Mouse (Mus musculus): ENCODE data around the gene B4galt5. TPM values are rescaled to one million over a fixed set of nuclear protein-coding genes. Genes with fewer than 3 reads are reported as not detected.

The B4galt5 gene
- polyA plus RNA-seq, 1 experiment, result 30.5 TPM

DNA sequence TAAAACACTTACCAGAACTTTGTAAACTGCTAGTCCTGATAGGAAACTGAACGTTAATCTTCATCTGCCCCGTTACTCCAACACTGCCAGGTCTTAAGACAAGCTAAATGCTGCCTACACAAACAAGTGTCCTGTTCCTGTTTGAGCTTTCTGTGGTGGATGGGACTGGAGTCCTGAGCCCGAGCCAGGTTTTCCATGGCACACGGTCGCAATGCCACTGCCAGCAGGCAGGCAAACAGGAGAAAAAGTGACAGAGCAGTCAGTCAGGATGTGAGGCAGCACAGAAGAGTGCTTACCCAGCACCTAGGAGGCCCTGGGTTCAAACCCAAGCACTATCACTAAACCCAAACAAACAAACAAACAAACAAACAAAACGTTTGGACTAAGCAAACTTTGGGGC, 20.6 kb downstream of the B4galt5 start:
- Histone ChIP-seq H3K4me3 (ENCODE audit: low read depth, low read length) (no peak overlapping the region), H3K36me3 (ENCODE audit: control insufficient read depth, insufficient read depth, low read length, poor library complexity, severe bottlenecking) (no peaks in the 10 kb centered on the region), H3K9ac (ENCODE audit: low read depth, poor library complexity, severe bottlenecking) (no peak overlapping the region), H3K27me3 (ENCODE audit: control insufficient read depth, insufficient read depth, low read length, poor library complexity, severe bottlenecking) (no peaks in the 10 kb centered on the region), H3K4me1 (ENCODE audit: control insufficient read depth, insufficient read depth, low read length) (peaks cover 11% of the 10 kb centered on the region), H3K27ac (ENCODE audit: insufficient read depth, low read length) (no peak overlapping the region), H3K9me3 (replicated peaks; ENCODE audit: control insufficient read depth, insufficient read depth, low read length, poor library complexity, severe bottlenecking) (no peaks in the 10 kb centered on the region)
- no peak for TF ChIP-seq CTCF (IDR thresholded peaks at IDR 0.05; ENCODE audit: low read depth, low read length)
- TF ChIP-seq EP300 (IDR thresholded peaks at IDR 0.05; ENCODE audit: insufficient read depth, low read depth, low read length), result no peak
- TF ChIP-seq POLR2A (IDR thresholded peaks at IDR 0.05; ENCODE audit: insufficient read depth, low read length), result no peak

DNA sequence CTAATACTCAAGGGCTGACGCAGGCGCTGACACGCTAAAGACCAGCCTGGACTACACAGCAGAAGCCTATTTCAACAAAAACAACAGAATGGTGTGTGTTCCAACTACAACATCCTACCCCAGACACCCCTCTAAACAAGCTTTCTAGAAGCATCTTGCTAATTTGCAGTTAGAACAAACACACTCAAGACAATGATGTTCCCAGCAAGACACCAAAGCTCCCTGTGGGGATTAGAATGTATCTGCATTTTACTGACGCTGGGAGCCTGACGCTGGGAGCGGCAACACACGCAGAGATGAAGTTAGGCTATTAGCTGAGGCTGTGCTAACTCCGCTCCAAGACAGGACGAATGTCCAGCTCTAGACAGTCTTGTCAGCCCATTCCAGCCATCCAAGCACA, 22.4 kb downstream of the B4galt5 start:
- H3K9me3 ChIP-seq (replicated peaks; ENCODE audit: control insufficient read depth, insufficient read depth, low read length, poor library complexity, severe bottlenecking), result no peaks in the 10 kb centered on the region
- H3K36me3 ChIP-seq (ENCODE audit: control insufficient read depth, insufficient read depth, low read length, poor library complexity, severe bottlenecking), result no peaks in the 10 kb centered on the region
- H3K4me3 ChIP-seq (ENCODE audit: low read depth, low read length), result no peak overlapping the region
- no peak overlapping the region for H3K9ac ChIP-seq (ENCODE audit: low read depth, poor library complexity, severe bottlenecking)
- TF ChIP-seq CTCF (IDR thresholded peaks at IDR 0.05; ENCODE audit: low read depth, low read length) (no peak), EP300 (IDR thresholded peaks at IDR 0.05; ENCODE audit: insufficient read depth, low read depth, low read length) (no peak)
- H3K4me1 ChIP-seq (ENCODE audit: control insufficient read depth, insufficient read depth, low read length), result peaks cover 11% of the 10 kb centered on the region
- H3K27ac ChIP-seq (ENCODE audit: insufficient read depth, low read length), result no peak overlapping the region
- H3K27me3 ChIP-seq (ENCODE audit: control insufficient read depth, insufficient read depth, low read length, poor library complexity, severe bottlenecking), result no peaks in the 10 kb centered on the region

DNA sequence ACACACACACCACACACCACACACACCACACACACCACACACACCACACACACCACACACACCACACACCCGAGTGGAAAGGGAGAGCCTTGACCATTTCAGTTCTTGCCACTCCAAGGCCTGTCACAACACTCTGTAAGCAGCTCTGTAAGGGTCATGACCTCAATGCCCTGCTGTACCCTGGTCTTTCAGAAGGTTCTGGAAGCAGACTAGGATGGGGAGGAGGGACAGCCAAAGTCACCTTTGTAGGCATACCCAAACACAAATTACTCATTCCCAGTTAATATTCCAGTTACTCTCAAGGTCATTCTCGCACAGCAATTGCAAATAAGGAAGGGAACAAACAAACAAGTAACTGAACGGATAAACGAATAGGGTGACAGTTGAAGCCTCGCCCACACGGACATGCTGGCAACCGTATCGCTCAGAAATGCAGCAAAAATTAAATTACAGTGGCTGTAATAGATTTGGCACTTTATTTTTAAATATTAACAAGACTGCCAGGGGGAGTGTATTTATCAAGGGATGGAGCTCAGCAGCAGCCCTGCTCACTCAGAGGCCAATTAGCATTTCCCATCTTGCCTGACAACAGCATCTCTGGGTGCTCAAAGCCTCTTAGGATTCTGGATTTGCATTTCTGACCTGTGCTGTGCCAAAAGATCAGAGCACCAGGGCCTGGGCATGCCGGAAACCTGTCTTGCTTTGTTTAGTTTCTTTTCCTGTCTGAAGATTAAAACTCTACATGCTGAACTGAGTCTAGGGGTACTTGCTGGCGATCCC, 24.6 kb downstream of the B4galt5 start:
- Histone ChIP-seq H3K9me3 (replicated peaks; ENCODE audit: control insufficient read depth, insufficient read depth, low read length, poor library complexity, severe bottlenecking) (no peaks in the 10 kb centered on the region), H3K4me1 (ENCODE audit: control insufficient read depth, insufficient read depth, low read length) (peaks cover 11% of the 10 kb centered on the region), H3K27me3 (ENCODE audit: control insufficient read depth, insufficient read depth, low read length, poor library complexity, severe bottlenecking) (no peaks in the 10 kb centered on the region), H3K36me3 (ENCODE audit: control insufficient read depth, insufficient read depth, low read length, poor library complexity, severe bottlenecking) (no peaks in the 10 kb centered on the region), H3K27ac (ENCODE audit: insufficient read depth, low read length) (no peak overlapping the region), H3K4me3 (ENCODE audit: low read depth, low read length) (no peak overlapping the region), H3K9ac (ENCODE audit: low read depth, poor library complexity, severe bottlenecking) (no peak overlapping the region)
- TF ChIP-seq CTCF (IDR thresholded peaks at IDR 0.05; ENCODE audit: low read depth, low read length), result no peak
- TF ChIP-seq EP300 (IDR thresholded peaks at IDR 0.05; ENCODE audit: insufficient read depth, low read depth, low read length), result no peak
- no peak for TF ChIP-seq POLR2A (IDR thresholded peaks at IDR 0.05; ENCODE audit: insufficient read depth, low read length)

DNA sequence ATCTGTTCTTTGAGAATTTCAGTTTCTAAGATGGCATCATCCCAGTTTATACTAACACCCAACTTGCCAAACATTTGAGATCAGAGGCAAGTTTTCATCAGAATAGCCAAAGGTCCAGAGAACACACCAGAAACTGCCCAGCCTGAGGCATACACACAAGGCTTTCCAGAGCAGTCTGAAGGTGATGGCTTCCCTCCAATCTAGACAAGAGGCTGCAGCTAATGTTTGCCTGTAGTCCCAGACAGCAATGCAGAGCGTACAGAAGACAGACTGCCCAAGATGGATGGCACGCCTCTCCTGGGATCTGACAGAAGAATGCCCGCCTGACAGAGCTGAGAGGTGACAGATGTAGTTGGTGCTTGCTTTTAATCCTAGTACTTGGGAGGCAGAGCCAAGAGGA, 25.9 kb downstream of the B4galt5 start:
- no peak for TF ChIP-seq CTCF (IDR thresholded peaks at IDR 0.05; ENCODE audit: low read depth, low read length)
- TF ChIP-seq EP300 (IDR thresholded peaks at IDR 0.05; ENCODE audit: insufficient read depth, low read depth, low read length), result no peak
- no peak for TF ChIP-seq POLR2A (IDR thresholded peaks at IDR 0.05; ENCODE audit: insufficient read depth, low read length)
- Histone ChIP-seq H3K9me3 (replicated peaks; ENCODE audit: control insufficient read depth, insufficient read depth, low read length, poor library complexity, severe bottlenecking) (no peaks in the 10 kb centered on the region), H3K4me1 (ENCODE audit: control insufficient read depth, insufficient read depth, low read length) (peaks cover 11% of the 10 kb centered on the region)

DNA sequence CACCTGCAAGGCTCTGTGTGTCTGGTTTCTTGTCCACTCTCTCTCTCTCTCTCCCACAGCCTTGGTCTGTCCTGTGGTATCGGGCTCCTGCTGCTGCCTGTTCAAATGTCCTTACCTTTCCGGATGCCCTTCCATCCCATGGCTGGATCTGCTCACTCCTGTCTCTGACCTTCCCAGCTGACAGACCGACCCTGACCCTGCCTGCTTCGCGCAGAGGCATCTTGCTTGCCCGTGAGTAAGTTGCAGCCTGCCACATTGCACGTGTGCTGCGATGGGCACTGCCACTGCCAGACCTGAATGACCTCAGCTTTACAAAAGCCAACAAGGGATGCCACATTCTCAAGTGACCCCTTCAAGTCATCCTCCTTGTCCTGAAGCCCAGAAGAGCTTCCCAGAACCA, 27.6 kb downstream of the B4galt5 start:
- Histone ChIP-seq H3K27ac (ENCODE audit: insufficient read depth, low read length) (no peak overlapping the region), H3K27me3 (ENCODE audit: control insufficient read depth, insufficient read depth, low read length, poor library complexity, severe bottlenecking) (no peaks in the 10 kb centered on the region), H3K9me3 (replicated peaks; ENCODE audit: control insufficient read depth, insufficient read depth, low read length, poor library complexity, severe bottlenecking) (no peaks in the 10 kb centered on the region), H3K9ac (ENCODE audit: low read depth, poor library complexity, severe bottlenecking) (no peak overlapping the region), H3K4me1 (ENCODE audit: control insufficient read depth, insufficient read depth, low read length) (peaks cover 6% of the 10 kb centered on the region), H3K4me3 (ENCODE audit: low read depth, low read length) (no peak overlapping the region), H3K36me3 (ENCODE audit: control insufficient read depth, insufficient read depth, low read length, poor library complexity, severe bottlenecking) (no peaks in the 10 kb centered on the region)
- no peak for TF ChIP-seq EP300 (IDR thresholded peaks at IDR 0.05; ENCODE audit: insufficient read depth, low read depth, low read length)
- no peak for TF ChIP-seq POLR2A (IDR thresholded peaks at IDR 0.05; ENCODE audit: insufficient read depth, low read length)
- no peak for TF ChIP-seq CTCF (IDR thresholded peaks at IDR 0.05; ENCODE audit: low read depth, low read length)

More for the DNA sequence above, 25.9 kb downstream of the B4galt5 start:
- no peaks in the 10 kb centered on the region for H3K36me3 ChIP-seq (ENCODE audit: control insufficient read depth, insufficient read depth, low read length, poor library complexity, severe bottlenecking)
- no peak overlapping the region for H3K27ac ChIP-seq (ENCODE audit: insufficient read depth, low read length)
- no peaks in the 10 kb centered on the region for H3K27me3 ChIP-seq (ENCODE audit: control insufficient read depth, insufficient read depth, low read length, poor library complexity, severe bottlenecking)
- H3K4me3 ChIP-seq (ENCODE audit: low read depth, low read length), result no peak overlapping the region
- no peak overlapping the region for H3K9ac ChIP-seq (ENCODE audit: low read depth, poor library complexity, severe bottlenecking)

DNA sequence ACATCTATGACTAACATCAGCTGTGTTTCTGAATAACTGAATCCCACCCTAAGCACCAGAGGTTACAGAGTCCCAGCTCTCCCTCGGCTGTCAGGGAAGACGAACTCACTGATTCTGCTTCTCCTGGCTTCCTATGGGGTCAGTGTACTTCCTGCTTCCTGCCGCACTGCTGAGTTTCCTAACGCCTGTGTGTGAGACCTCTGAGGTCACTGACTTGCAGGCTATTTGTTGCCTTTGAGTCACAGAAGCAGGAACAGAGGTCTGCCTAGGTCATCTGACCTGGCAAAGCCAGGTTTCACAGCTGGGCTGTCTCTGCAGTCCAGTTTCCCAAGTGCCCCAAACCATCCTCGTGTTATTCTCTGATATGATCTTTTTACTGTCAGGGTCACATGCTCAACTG, 30.0 kb downstream of the B4galt5 start:
- Histone ChIP-seq H3K36me3 (ENCODE audit: control insufficient read depth, insufficient read depth, low read length, poor library complexity, severe bottlenecking) (no peaks in the 10 kb centered on the region), H3K9ac (ENCODE audit: low read depth, poor library complexity, severe bottlenecking) (no peak overlapping the region), H3K9me3 (replicated peaks; ENCODE audit: control insufficient read depth, insufficient read depth, low read length, poor library complexity, severe bottlenecking) (no peaks in the 10 kb centered on the region), H3K27me3 (ENCODE audit: control insufficient read depth, insufficient read depth, low read length, poor library complexity, severe bottlenecking) (no peaks in the 10 kb centered on the region), H3K4me3 (ENCODE audit: low read depth, low read length) (no peak overlapping the region), H3K27ac (ENCODE audit: insufficient read depth, low read length) (no peak overlapping the region), H3K4me1 (ENCODE audit: control insufficient read depth, insufficient read depth, low read length) (peaks cover 5% of the 10 kb centered on the region)
- TF ChIP-seq POLR2A (IDR thresholded peaks at IDR 0.05; ENCODE audit: insufficient read depth, low read length) (no peak), CTCF (IDR thresholded peaks at IDR 0.05; ENCODE audit: low read depth, low read length) (no peak), EP300 (IDR thresholded peaks at IDR 0.05; ENCODE audit: insufficient read depth, low read depth, low read length) (no peak)

Data from ES-Bruce4 (cell line).